Mouse (Mus musculus) cerebellum, adult 9-11 months (tissue): ENCODE measurements around the gene Mixl1.

ENCODE experiments used
- DNase-seq: peaks from one replicate; pipeline ENCODE4 v3.0.0; 2022

Mixl1 gene

DNA sequence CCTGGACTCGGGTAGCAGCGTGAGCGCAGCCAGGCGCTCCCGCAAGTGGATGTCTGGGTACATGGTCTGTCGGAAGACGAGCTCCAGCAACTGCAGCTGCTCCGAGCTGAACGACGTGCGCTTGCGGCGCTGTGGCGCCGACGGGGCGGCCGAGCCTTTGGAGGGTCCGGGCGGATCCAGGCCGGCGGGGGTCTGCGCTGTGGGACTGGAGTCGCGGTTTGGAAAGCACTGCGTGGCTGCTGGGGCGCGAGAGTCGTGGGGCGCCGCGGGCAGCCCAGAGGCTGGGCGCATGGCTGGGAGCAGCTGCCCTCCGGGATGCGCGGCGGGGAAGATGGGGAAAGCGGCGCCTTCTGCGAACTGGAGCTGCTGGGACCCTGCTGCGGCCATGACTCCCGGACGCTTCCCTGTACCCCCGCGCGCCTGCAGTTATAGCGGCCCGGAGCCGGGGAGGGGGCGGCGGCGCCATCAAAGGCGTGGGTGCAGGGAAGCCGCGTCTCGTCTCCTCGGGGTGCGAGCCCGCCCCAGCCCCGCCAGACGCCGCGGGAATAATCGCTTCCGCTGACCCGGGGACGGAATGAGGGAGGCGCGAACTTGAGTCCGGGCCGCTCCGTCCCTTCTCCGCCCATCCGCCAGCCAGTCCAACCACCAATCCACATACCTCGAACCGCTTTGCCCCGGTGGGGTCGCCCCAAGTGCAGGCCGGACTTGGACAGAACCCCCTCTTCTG, at the start of gene Mixl1:
Gene Mixl1, minus strand, starts transcription at position 409 of the 727 bp plus-strand sequence.
- DNase-seq: no peak

DNA sequence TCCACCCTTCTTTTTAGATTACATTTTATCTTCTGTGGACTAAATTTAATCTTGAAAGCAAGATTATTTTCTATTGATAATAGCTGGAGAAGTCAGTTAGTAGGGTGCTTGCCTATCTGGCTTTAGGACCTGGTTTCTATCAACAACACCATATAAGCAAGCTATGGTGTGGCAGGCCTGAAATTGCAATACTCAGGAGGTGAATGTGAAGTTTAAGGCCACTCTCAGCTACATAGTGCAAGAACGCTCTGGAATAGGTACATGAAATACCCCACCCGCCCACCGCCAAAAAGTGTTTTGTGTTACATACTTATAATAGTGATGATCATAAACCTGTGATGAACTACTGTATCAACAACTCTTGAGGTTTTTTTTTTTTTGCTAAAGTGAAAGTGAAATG, 32.4 kb upstream of the Mixl1 start:
- no peak for DNase-seq

DNA sequence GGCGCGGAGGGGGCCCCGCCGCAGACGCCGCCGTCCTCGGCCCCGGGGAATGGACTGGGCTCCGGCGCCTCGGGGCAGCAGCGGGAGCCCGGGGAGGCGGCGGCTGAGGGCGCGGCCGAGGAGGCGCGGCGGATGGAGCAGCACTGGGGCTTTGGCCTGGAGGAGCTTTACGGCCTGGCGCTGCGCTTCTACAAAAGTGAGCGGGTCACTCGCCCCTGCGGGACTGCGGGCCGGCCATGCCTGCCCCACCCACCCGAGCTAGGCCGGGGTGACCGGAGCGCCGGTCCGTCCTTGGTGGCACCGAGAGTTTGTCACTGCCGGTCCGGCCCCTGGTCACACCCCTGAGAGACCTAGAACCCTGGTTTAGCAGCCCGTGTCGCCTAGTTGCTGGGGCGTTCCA, 29.3 kb upstream of the Mixl1 start:
- DNase-seq: no peak

DNA sequence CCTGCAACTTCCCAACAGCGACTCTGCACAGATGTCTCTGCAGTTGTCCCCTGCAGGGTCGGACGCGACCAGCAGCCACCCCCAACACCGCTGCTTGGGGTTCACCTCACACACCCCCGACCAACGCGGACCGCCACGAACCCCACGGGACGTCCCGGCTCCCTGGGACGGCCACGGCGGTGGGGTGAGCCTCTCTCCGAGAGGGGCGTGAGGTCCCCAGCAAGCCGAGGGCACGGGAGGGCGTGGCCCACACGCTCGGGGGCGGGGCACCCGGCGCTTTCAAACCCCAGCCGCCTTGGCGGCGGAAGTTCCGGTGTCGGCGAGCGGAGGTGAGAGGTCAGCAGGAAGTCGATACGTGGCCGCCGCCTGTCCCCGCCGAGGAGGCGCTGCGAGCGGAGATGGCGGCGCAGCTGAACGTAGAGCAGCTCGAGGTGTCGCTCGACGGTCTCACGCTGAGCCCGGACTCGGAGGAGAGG, 28.9 kb upstream of the Mixl1 start, which contains the start of gene Acbd3:
Gene Acbd3, plus strand, starts transcription at position 340 of the 476 bp plus-strand sequence.
- DNase-seq: peak; percentile 90

DNA sequence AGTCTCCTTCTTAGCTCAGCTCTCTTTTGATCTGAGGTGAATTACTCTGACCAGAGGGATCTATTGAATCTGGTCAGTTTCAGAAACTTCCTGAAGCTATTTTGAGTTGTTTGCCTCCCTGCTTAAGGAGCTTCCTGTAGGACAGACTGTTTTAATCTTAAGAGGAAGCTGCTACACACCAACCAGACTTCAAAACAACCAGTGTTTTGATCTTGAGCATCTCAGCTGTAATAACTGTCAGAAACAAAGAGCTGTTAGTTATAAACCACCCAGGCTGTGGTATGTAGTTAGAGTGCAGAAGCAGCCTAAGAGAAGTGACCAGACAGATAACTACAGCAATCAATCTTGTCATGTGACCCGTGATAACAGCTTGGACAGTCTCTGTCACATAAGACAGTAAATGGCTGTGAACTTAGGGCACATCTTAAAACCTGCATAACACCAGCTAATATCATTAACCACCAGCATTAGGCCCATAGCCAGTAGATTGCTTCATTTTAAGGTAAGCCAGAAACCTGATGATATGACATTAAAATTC, 26.9 kb upstream of the Mixl1 start:
- DNase-seq: no peak

DNA sequence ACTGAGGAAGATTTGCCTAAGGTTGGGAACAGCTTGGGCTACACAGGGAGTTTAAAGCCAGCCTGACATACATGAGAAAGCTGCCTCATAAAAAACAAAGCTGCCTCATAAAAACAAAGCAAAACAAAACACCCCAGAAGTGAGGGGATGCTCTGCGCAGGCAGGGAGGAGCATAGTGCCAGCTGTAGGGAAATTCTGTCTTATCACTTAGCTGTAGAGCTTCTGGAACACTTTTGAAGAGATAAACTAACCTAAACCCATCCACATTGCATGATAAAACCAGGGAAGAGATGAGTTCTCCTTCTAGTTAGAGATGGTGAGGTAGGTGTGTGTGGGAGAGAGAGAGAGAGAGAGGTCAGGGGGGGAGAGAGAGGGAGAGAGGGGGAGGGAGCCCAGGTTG, 25.8 kb upstream of the Mixl1 start:
- no peak for DNase-seq

DNA sequence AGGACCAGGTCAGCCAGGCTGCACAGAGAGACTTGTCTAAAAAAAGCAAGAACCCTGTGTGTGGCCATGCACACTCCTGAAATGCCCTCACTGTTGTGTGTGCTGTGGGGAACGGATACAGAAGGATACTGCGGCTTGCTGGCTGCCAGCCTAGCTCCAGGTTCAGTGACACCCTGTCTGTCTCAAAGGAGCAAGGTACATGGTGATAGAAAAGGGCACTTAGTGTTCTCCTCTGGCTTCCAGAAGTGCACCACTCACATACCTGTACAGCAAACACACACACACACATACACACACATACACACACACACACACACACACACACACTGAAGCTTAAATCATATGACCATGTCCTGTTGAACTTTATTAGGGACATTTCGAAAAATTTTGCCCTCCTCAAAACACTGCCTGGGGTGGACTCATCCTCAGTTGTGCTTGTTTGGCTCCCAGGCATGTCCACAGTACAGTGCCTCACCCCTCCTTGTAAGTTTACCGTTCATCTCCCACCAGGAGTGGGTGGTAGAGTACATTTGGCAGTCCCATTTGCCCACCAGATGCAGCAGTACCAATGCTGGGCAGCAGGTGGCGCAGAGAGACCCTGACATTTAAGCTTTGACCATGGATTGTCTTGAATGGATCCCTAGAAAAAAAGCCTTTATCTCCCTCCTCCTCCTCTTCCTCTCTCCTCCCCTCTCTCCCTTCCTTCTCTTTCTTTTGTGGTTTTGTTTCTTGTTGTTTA, 23.3 kb upstream of the Mixl1 start:
- peak; percentile 70 for DNase-seq

DNA sequence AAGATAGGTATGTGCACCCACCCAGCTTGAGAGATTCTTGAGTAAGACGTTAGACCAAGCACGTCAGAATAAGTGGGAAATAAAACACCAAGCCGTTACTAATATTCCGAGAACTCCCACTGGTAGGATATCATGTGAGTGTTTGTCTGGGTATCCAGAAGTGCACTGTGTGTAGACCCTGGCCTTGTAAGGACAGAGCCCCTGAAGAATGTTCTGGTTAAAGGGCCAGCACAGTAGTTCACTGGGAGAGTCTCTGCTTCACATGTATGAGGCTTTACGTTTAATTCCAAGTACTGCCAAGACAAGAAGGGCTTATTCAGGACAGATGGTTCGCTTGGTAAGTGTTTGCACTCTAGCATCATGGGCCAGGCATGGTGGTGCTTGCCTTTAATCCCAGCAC, 22.6 kb upstream of the Mixl1 start:
- no peak for DNase-seq

DNA sequence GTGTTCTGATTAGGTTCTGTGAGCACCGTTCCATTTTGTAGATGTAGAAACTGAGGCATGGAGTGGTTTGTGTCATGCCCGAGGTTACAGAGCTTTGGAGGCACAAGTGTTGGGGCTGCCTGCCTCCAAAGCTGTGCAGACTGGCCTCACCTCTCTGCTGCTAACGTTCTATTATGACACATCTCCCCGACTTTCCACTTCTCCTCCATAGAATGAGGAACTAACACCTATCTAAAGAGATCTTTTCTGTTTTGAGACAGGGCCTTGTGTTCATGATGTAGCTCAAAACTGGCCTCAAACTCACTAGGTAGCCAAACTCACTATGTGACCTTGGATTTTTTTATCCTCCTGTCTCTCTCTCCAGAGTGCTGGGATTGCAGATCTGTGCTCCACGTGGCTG, 21.9 kb upstream of the Mixl1 start:
- DNase-seq: no peak

DNA sequence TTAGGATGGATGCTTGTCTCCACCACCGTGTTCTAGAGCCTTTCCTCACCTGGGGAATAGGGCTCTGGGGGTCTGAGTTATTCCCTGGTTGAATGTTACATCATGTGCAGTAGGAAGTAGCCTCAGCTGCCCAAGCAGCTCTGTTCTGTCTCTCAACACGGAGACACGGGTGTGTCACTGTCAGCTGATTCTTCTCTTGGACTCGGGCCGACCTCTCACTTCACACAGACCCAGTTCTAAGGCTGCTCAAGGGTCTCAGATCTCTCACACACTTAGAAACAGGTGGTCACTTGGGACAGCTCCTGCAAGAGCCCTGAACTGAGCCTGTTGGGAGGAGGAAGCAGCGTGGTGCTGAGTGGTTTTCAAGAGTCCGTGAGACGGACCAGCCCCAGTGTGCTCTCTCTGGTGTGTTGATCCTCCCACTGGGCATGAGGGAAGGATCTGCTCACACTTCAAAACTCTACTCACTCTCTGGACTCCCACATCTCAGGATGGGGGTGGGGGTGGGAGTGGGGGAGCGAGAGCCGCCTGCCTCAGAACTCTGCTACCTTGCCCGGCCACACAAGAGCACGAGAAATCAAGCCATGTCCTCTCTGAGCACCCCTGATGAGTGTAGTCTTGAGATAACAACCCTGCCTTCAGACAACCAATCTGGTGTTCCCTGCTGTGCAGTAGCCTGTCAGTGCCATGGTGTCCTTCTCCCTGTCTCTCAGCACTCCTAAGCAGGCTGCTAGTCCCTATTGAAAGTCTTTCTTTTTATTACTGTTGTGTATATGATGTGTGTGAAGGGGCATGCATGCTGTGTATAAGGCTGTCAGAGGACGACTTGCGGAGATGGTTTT, 12.3 kb upstream of the Mixl1 start:
- DNase-seq: no peak

DNA sequence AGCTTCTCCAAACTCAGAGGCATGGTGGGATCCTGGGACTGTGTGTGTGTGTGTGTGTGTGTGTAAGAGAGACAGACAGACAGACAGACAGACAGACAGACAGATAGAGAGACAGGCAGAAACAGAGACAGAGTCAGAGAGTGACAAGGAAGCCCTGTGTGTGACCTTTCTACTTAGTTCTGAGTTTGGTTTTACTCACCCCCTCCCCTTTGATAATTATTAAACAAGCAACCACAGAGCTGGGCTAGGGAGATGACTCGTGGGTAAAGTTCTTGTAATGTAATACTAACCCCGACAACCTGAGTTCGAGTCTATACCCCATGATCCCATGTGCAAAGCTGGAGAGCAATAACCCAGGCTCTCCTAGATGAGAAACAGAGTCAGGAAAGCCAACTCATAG, 11.0 kb upstream of the Mixl1 start:
- DNase-seq: no peak

DNA sequence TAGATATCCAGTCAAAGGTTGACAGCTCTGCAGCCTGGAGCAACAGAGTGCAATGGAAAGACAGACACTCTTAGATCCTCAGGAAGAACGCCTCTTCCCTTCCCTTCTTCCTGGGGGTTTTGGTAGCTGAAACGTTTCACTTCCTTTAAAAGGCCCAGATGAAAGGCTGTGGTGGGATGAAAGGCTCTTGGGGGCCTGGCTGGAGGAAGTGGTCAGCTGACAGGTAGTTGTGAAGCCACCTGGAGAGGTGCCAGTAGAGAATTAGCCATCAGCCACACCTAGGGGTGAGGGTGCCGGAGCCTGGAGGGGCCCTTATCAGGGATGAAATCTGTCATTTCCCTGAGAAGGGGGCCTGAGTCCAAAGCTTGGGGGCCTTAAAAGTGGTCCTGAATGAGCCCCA, 10.5 kb upstream of the Mixl1 start:
- DNase-seq: no peak

DNA sequence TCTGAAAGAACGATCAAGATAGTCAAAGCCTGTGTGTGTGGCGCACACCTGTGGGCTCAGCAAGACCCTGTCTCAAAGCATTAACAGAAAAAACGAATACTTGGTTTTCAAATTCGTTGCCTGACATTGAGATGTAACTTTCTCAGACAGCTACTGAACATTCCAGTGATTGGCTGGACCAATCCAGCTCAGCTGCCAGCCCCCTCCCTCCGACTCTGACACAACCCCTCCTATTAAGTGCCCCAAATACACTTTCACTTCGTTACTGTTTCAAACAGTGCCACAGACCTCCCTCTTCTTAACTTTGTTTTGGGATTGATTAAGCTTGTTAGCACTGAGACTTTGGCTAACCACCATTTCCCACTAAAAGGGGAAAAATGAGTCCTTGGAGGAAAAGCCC, 6.6 kb upstream of the Mixl1 start:
- DNase-seq: no peak

DNA sequence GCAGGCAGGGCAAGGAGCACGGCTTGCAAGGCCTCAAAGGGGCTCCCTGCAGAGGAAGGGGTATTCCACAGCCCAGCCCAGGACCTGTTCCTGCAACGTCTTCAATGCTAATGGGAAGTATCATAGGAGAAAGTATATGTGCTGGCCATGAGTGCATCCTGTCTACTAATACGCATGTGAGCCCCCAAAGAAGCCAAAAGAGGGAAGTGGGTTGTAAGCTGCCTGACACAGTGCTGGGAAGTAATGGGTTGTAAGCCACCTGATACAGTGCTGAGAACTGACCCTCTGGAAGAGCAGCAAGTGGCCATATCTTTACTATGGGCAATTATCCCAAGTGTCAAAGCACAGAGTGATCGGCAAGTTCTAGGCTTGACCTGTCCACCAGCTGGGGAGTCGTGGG, 1.2 kb upstream of the Mixl1 start:
- DNase-seq: no peak

DNA sequence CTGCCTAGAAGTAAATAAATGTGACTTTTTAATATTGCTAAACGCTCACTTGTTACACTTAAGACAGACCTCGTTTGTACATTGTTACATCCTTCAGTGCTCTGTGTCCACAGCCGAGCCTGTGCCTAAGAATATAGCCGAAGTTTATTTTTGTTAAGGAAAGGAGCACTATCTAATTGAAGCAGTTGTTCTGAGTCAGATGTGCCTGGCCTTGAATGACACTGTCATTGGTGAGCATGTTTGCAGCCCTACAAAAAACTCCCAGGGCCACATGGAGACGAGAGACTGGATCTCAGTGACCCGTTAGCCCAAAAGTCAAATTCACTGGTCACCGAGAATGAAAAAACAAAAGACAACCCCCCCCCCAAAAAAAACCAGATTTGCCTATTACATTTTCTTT, 5.5 kb downstream of the Mixl1 start:
- no peak for DNase-seq
